10 mouse cellular contexts compared by ENCODE assay signal in the genomic region with DNA sequence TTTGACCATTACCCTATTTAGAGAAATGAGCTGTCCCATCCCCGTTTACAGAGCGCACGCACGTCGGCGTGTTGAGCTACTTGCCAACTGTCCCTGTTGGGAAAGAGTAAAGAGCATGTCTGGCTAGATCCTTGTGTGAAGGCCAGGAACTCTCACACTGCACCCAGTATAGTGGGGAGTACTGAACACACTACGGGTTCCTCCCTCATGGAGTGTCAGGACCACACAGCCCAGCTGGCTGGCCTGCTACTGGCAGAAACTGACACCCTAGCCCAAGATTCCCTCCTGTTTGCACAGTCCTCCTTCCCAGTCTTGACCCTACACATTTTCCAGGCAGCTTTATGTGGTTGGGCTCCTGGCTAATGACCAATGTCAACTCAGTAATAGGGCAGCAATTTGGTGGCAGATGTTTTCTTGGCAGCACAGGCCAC. TPM values are rescaled to one million over a fixed set of nuclear protein-coding genes. Genes with fewer than 3 reads are reported as not detected.
DNase-seq lines count a peak whose midpoint lies in the region; ATAC-seq and TF ChIP-seq lines count a peak whose summit lies in the region.
"Had no signal": no experiment of that assay in that cellular context is flagged by ENCODE, and none has a peak within 500 bp of the region (broad histone marks: within the 10 kb centered on the region; RNA-seq: fewer than 3 reads in every experiment).

No protein-coding gene starts in this region.

- no peak overlapping the region for H3K4me3 ChIP-seq in midbrain, embryonic 14.5 days (replicated peaks; ENCODE audit: low read depth, low read length)
- no peak overlapping the region for H3K4me3 ChIP-seq in midbrain, embryonic 16.5 days (ENCODE audit: low read depth, low read length)
- no peak overlapping the region for H3K4me3 ChIP-seq in limb, embryonic 12.5 days (replicated peaks)
- no peak overlapping the region for H3K4me3 ChIP-seq in cerebellum, adult 2 months (replicated peaks; ENCODE audit: insufficient read depth, low read depth, low read length)
- no peak overlapping the region for H3K4me3 ChIP-seq in hindbrain, embryonic 11.5 days (ENCODE audit: low read depth, low read length)
- H3K4me3 ChIP-seq: heart, embryonic 13.5 days had no signal

- ATAC-seq in midbrain, embryonic 14.5 days (ENCODE audit: low FRiP score, low TSS enrichment), result no peak
- ATAC-seq in midbrain, embryonic 16.5 days, result no peak
- ATAC-seq in limb, embryonic 12.5 days (ENCODE audit: insufficient number of reproducible peaks, insufficient read depth, low FRiP score, low TSS enrichment, low read depth), result no peak
- ATAC-seq in hindbrain, embryonic 11.5 days (ENCODE audit: low FRiP score), result no peak

- no peak for TF ChIP-seq CTCF in cerebellum, adult 2 months (IDR thresholded peaks at IDR 0.05; ENCODE audit: borderline replicate concordance, insufficient read depth, low read depth, low read length)

- H3K9ac ChIP-seq in midbrain, embryonic 14.5 days (replicated peaks; ENCODE audit: low read length), result no peak overlapping the region
- no peak overlapping the region for H3K9ac ChIP-seq in midbrain, embryonic 16.5 days (ENCODE audit: low read depth, low read length)
- H3K9ac ChIP-seq in limb, embryonic 12.5 days (replicated peaks), result no peak overlapping the region
- H3K9ac ChIP-seq in hindbrain, embryonic 11.5 days (ENCODE audit: low read depth, low read length), result no peak overlapping the region
- H3K9ac ChIP-seq: heart, embryonic 13.5 days had no signal

- no peak overlapping the region for H3K4me2 ChIP-seq in midbrain, embryonic 14.5 days (ENCODE audit: low read length)
- no peak overlapping the region for H3K4me2 ChIP-seq in midbrain, embryonic 16.5 days (ENCODE audit: low read length)
- peak overlapping the region; percentile 8; the same call in 1 of the 2 replicates for H3K4me2 ChIP-seq in limb, embryonic 12.5 days
- no peak overlapping the region for H3K4me2 ChIP-seq in hindbrain, embryonic 11.5 days (replicated peaks; ENCODE audit: low read depth, low read length)
- H3K4me2 ChIP-seq: heart, embryonic 13.5 days had no signal

- peak; percentile 29 to 36 for DNase-seq in heart, postnatal 10 days
- DNase-seq in heart, adult 8-10 months (ENCODE audit: low spot score), result no peak
- DNase-seq in midbrain, embryonic 14.5 days, result no peak
- DNase-seq in lung, postnatal 4 days, result peak; percentile 69 to 91
- DNase-seq in cerebellum, adult 2 months, result no peak
- DNase-seq in hindbrain, embryonic 11.5 days (ENCODE audit: low spot score), result no peak

- H3K9me3 ChIP-seq in midbrain, embryonic 14.5 days (ENCODE audit: control insufficient read depth, low read length), result no peaks in the 10 kb centered on the region
- H3K9me3 ChIP-seq in midbrain, embryonic 16.5 days (replicated peaks; ENCODE audit: control insufficient read depth, low read length, poor library complexity, severe bottlenecking), result no peaks in the 10 kb centered on the region
- H3K9me3 ChIP-seq in limb, embryonic 12.5 days, result no peaks in the 10 kb centered on the region
- H3K9me3 ChIP-seq in hindbrain, embryonic 11.5 days (ENCODE audit: control insufficient read depth, low read length), result no peaks in the 10 kb centered on the region
- H3K9me3 ChIP-seq: heart, embryonic 13.5 days had no signal

- H3K27me3 ChIP-seq in midbrain, embryonic 14.5 days (ENCODE audit: control insufficient read depth, insufficient read depth, low read length), result 0 out of 2 replicates have a peak, but pooled peaks cover 5% of the 10 kb centered on the region
- no peaks in the 10 kb centered on the region for H3K27me3 ChIP-seq in midbrain, embryonic 16.5 days (ENCODE audit: control insufficient read depth, insufficient read depth, low read depth, low read length)
- H3K27me3 ChIP-seq in limb, embryonic 12.5 days, result peaks cover 16% of the 10 kb centered on the region
- no peaks in the 10 kb centered on the region for H3K27me3 ChIP-seq in cerebellum, adult 2 months (ENCODE audit: control insufficient read depth, insufficient read depth, low read length)
- peaks cover 11% of the 10 kb centered on the region for H3K27me3 ChIP-seq in hindbrain, embryonic 11.5 days (ENCODE audit: control insufficient read depth, insufficient read depth, low read length)

- H3K36me3 ChIP-seq in midbrain, embryonic 14.5 days (ENCODE audit: control insufficient read depth, insufficient read depth, low read length), result no peaks in the 10 kb centered on the region
- H3K36me3 ChIP-seq in midbrain, embryonic 16.5 days (ENCODE audit: control insufficient read depth, insufficient read depth, low read length), result no peaks in the 10 kb centered on the region
- no peaks in the 10 kb centered on the region for H3K36me3 ChIP-seq in limb, embryonic 12.5 days
- H3K36me3 ChIP-seq in hindbrain, embryonic 11.5 days (ENCODE audit: control insufficient read depth, insufficient read depth, low read length), result no peaks in the 10 kb centered on the region
- H3K36me3 ChIP-seq: heart, embryonic 13.5 days had no signal

- WGBS in midbrain, embryonic 14.5 days, result 90% methylated on average over 7 of the region's 7 CpGs
- 89% methylated on average over 7 of the region's 7 CpGs for WGBS in midbrain, embryonic 16.5 days
- 82% methylated on average over 7 of the region's 7 CpGs for WGBS in limb, embryonic 12.5 days
- 54% methylated on average over 7 of the region's 7 CpGs for WGBS in cerebellum, adult 2 months
- WGBS in hindbrain, embryonic 11.5 days, result 92% methylated on average over 7 of the region's 7 CpGs

- intact Hi-C loops in heart, postnatal 10 days (cut with DNase I), result no loop called here

- H3K4me1 ChIP-seq in midbrain, embryonic 14.5 days (ENCODE audit: control insufficient read depth, insufficient read depth, low read length), result 0 out of 2 replicates have a peak, but pooled peaks cover 3% of the 10 kb centered on the region
- peaks cover 7% of the 10 kb centered on the region for H3K4me1 ChIP-seq in midbrain, embryonic 16.5 days (ENCODE audit: control insufficient read depth, insufficient read depth, low read length)
- peaks cover 57% of the 10 kb centered on the region for H3K4me1 ChIP-seq in limb, embryonic 12.5 days (replicated peaks)
- H3K4me1 ChIP-seq in cerebellum, adult 2 months (ENCODE audit: control insufficient read depth, insufficient read depth, low read length), result no peaks in the 10 kb centered on the region; the same call in 1 of the 2 replicates
- H3K4me1 ChIP-seq in hindbrain, embryonic 11.5 days (replicated peaks; ENCODE audit: control insufficient read depth, insufficient read depth, low read length), result peaks cover 5% of the 10 kb centered on the region

- no peak for TF ChIP-seq POLR2A in cerebellum, adult 2 months (IDR thresholded peaks at IDR 0.05; ENCODE audit: borderline replicate concordance, insufficient read depth, low read length)

- 0 out of 2 replicates have a peak overlapping the region, but pooled peaks have one; percentile 5 for H3K27ac ChIP-seq in midbrain, embryonic 14.5 days (replicated peaks; ENCODE audit: low read depth, low read length)
- no peak overlapping the region for H3K27ac ChIP-seq in midbrain, embryonic 16.5 days (ENCODE audit: low read length)
- H3K27ac ChIP-seq in limb, embryonic 12.5 days, result peak overlapping the region; percentile 82
- H3K27ac ChIP-seq in cerebellum, adult 2 months (ENCODE audit: insufficient read depth, low read length), result no peak overlapping the region
- no peak overlapping the region for H3K27ac ChIP-seq in hindbrain, embryonic 11.5 days (ENCODE audit: low read depth, low read length)
- H3K27ac ChIP-seq: heart, embryonic 13.5 days; macrophage had no signal

RNA-seq across cellular contexts. Expression of a gene that starts 5.3 kb away (rescaled TPM):
- total RNA-seq in heart, postnatal 10 days (2021), result 1 to 10 TPM; 3.5 to 6.6 TPM
- 10 to 100 TPM in 3 of 4 experiments, 1 to 10 TPM in 1; 9.8 to 14.8 (median 11.8) TPM for total RNA-seq in heart, adult 8-10 months (2022)
- 0.28 and 0.30 TPM in 2 replicates for polyA plus RNA-seq in midbrain, embryonic 14.5 days (2014; fragmentation: Nextera tagmentation; extraction: Ambion mirVana)
- 0.48 and 0.65 TPM in 2 replicates for polyA plus RNA-seq in midbrain, embryonic 16.5 days (2015; fragmentation: Nextera tagmentation; extraction: Ambion mirVana)
- polyA plus RNA-seq in limb, embryonic 12.5 days (2016; fragmentation: Nextera tagmentation; extraction: Ambion mirVana), result 1.6 TPM in 2 replicates
- polyA plus RNA-seq in cerebellum, adult 2 months (2012; rRNA removed), result 21.8 and 21.9 TPM in 2 replicates
- polyA plus RNA-seq in hindbrain, embryonic 11.5 days (2014; fragmentation: Nextera tagmentation; extraction: Ambion mirVana), result 0.34 and 0.40 TPM in 2 replicates

Comparison
In these comparisons a context has a peak if more than half of its experiments do, and no peak if none do; other contexts are left out.
1. DNase-seq: peak in heart, postnatal 10 days (2 of 2) and lung, postnatal 4 days (2 of 2); none in heart, adult 8-10 months (single experiment), midbrain, embryonic 14.5 days (single experiment), cerebellum, adult 2 months (0 of 2) and hindbrain, embryonic 11.5 days (single experiment).
2. H3K27ac ChIP-seq: peak in midbrain, embryonic 14.5 days (single experiment) and limb, embryonic 12.5 days (single experiment); none in midbrain, embryonic 16.5 days (single experiment), cerebellum, adult 2 months (single experiment) and hindbrain, embryonic 11.5 days (single experiment).